Mouse (Mus musculus): ENCODE results near the gene Baz2a. TPM values are rescaled to one million over a fixed set of nuclear protein-coding genes. Genes with fewer than 3 reads are reported as not detected.

Baz2a gene
- total and polyA plus RNA-seq, 3 experiments = 5.4 to 34.0 (median 12.8) TPM

DNA sequence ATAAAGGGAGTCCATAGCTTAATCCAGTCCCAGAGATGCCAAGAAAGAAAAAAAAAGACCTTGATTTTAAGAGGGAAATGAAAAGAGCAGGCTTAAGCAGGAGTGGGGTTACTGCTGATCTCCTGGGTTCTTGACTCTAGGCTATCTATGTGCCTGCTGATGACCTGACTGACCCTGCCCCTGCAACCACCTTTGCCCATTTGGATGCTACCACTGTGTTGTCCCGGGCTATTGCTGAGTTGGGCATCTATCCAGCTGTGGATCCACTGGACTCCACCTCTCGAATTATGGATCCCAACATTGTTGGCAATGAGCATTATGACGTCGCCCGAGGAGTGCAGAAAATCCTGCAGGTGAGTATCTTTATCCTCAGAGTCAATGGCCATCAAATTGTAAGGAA is 3.2 kb upstream of the Baz2a start:
- H3K79me2 ChIP-seq (replicated peaks; ENCODE audit: control insufficient read depth, extremely low read depth, insufficient read depth, poor library complexity, severe bottlenecking) = peaks cover 36% of the 10 kb centered on the region
- no peak overlapping the region for H3K27ac ChIP-seq (ENCODE audit: insufficient read depth, low read depth)
- H3K36me3 ChIP-seq (replicated peaks in 1 of 2; ENCODE audit: control insufficient read depth in 1 of 2, insufficient read depth in 1 of 2, low read length in 1 of 2) = peaks cover 46 to 61% of the 10 kb centered on the region in 2 experiments
- no peaks in the 10 kb centered on the region for H3K27me3 ChIP-seq (replicated peaks)
- no peak for DNase-seq (ENCODE audit: extremely low read depth)
- H3K9ac ChIP-seq (ENCODE audit: insufficient read depth, low read depth) = no peak overlapping the region
- in situ Hi-C loops (cut with MboI; ENCODE audit: low pct_ligation_motif_present, low pct_unique_long_range_greater_than_20kb, low sequenced_read_pairs) (no loop called here), dilution Hi-C loops (cut with MboI; ENCODE audit: extremely low pct_ligation_motif_present, extremely low pct_unique_long_range_greater_than_20kb, low sequenced_read_pairs) (no loop called here)
- no peak for TF ChIP-seq MAZ (IDR thresholded peaks at IDR 0.05; ENCODE audit: low read depth, low read length)
- TF ChIP-seq CHD2 (IDR thresholded peaks at IDR 0.05; ENCODE audit: low read length) = no peak
- TF ChIP-seq SMC3 (IDR thresholded peaks at IDR 0.05; ENCODE audit: low read depth, low read length) = no peak
- no peak for TF ChIP-seq JUN (IDR thresholded peaks at IDR 0.05; ENCODE audit: insufficient read depth, low read depth, low read length)
- no peak for TF ChIP-seq MAX (IDR thresholded peaks at IDR 0.05; ENCODE audit: low read length)
- TF ChIP-seq ZMIZ1 (IDR thresholded peaks at IDR 0.05; ENCODE audit: low read depth, low read length) = no peak
- TF ChIP-seq ETS1 (conservative IDR thresholded peaks at IDR 0.05; ENCODE audit: low read depth, low read length) = no peak
- TF ChIP-seq POLR2A (IDR thresholded peaks at IDR 0.05; ENCODE audit: low read depth, low read length) = no peak
- TF ChIP-seq MXI1 (IDR thresholded peaks at IDR 0.05; ENCODE audit: low read depth, low read length) = no peak
- peaks cover 0 to 53% of the 10 kb centered on the region in 2 experiments; a peak in 2 of 4 replicates for H3K4me1 ChIP-seq (ENCODE audit: control insufficient read depth in 1 of 2, insufficient read depth in 2 of 2)
- H3K9me3 ChIP-seq (replicated peaks; ENCODE audit: low read length) = no peaks in the 10 kb centered on the region
- H3K4me3 ChIP-seq (replicated peaks in 1 of 3; ENCODE audit: low read depth in 2 of 3, low read length in 2 of 3, poor library complexity in 1 of 3) = no peak overlapping the region
- no peak overlapping the region for H3K4me2 ChIP-seq (ENCODE audit: insufficient read depth, low read depth, poor library complexity, severe bottlenecking)

DNA sequence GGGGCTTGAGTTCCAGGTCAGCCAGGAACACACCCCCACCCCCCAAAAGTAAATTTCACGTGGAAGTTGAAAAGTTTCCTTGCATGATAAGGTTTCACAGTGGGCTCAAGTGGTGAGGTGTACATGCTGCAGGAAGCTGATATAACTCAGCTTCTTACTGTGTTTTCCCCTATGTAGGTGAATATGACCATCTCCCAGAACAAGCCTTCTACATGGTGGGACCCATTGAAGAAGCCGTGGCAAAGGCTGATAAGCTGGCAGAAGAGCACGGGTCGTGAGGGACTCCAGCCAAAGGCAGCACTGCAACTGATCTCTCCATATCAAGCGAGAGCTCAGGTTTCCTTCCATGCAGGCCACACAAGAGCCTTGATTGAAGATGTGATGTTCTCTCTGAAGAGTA is 1.5 kb upstream of the Baz2a start:
- Histone ChIP-seq H3K27ac (ENCODE audit: insufficient read depth, low read depth) (no peak overlapping the region), H3K9ac (ENCODE audit: insufficient read depth, low read depth) (no peak overlapping the region), H3K36me3 (replicated peaks in 1 of 2; ENCODE audit: control insufficient read depth in 1 of 2, insufficient read depth in 1 of 2, low read length in 1 of 2) (peaks cover 45 to 52% of the 10 kb centered on the region in 2 experiments), H3K27me3 (replicated peaks) (no peaks in the 10 kb centered on the region), H3K79me2 (replicated peaks; ENCODE audit: control insufficient read depth, extremely low read depth, insufficient read depth, poor library complexity, severe bottlenecking) (peaks cover 20% of the 10 kb centered on the region), H3K4me3 (replicated peaks in 1 of 3; ENCODE audit: low read depth in 2 of 3, low read length in 2 of 3, poor library complexity in 1 of 3) (no peak overlapping the region), H3K9me3 (replicated peaks; ENCODE audit: low read length) (no peaks in the 10 kb centered on the region), H3K4me2 (ENCODE audit: insufficient read depth, low read depth, poor library complexity, severe bottlenecking) (no peak overlapping the region), H3K4me1 (ENCODE audit: control insufficient read depth in 1 of 2, insufficient read depth in 2 of 2) (peaks cover 2 to 60% of the 10 kb centered on the region in 2 experiments; a peak in 3 of 4 replicates)
- TF ChIP-seq ZKSCAN1 (IDR thresholded peaks at IDR 0.05; ENCODE audit: borderline replicate concordance, low read depth, low read length) (no peak), MAX (IDR thresholded peaks at IDR 0.05; ENCODE audit: low read length) (no peak), CHD1 (IDR thresholded peaks at IDR 0.05; ENCODE audit: low read depth, low read length) (no peak), PAX5 (IDR thresholded peaks at IDR 0.05; ENCODE audit: low read length) (no peak), KAT2A (IDR thresholded peaks at IDR 0.05; ENCODE audit: insufficient replicate concordance, low read length) (no peak), MAZ (IDR thresholded peaks at IDR 0.05; ENCODE audit: low read depth, low read length) (no peak)
- dilution Hi-C loops (cut with MboI; ENCODE audit: extremely low pct_ligation_motif_present, extremely low pct_unique_long_range_greater_than_20kb, low sequenced_read_pairs) = no loop called here
- in situ Hi-C loops (cut with MboI; ENCODE audit: low pct_ligation_motif_present, low pct_unique_long_range_greater_than_20kb, low sequenced_read_pairs) = loop anchor here (5.0 to 10.0 kb wide), 2 partner anchors 55 to 102 kb away; partner anchors contain the start of gene Gls2
- no peak for DNase-seq (ENCODE audit: extremely low read depth)

All from CH12.LX (cell line).